Mouse (Mus musculus) hindbrain, embryonic 11.5 days (tissue): Measurements from ENCODE around the gene Six6. TPM values are rescaled to one million over a fixed set of nuclear protein-coding genes. Genes with fewer than 3 reads are reported as not detected.
A peak's percentile ranks its signal among the peaks of the same experiment; 100 is the strongest.

Experiments
- ATAC-seq: fragments of 200-750 bp; cut with Nextera tagmentation; 2 replicates; pipeline ENCODE4 v1.8.0; 2017; ENCODE audit warnings: mild to moderate bottlenecking, moderate TSS enrichment, moderate library complexity; ENCODE audit not compliant: low FRiP score
- DNase-seq: peaks from one replicate; pipeline ENCODE4 v3.0.0-alpha.2; 2015; ENCODE audit warnings: low spot score
- H3K27ac ChIP-seq: fragments of 300-500 bp; sonication (generic); 2 replicates; pipeline ENCODE4 v1.5.1; 2014; ENCODE audit warnings: mild to moderate bottlenecking, low read depth, low read length
- H3K27me3 ChIP-seq: fragments of 300-500 bp; sonication (generic); 2 replicates; pipeline ENCODE4 v1.6.1; 2014; ENCODE audit warnings: mild to moderate bottlenecking, low read length, moderate library complexity, mixed read lengths; ENCODE audit not compliant: control insufficient read depth, insufficient read depth
- H3K36me3 ChIP-seq: fragments of 300-500 bp; sonication (generic); 2 replicates; pipeline ENCODE4 v1.6.1; 2014; ENCODE audit warnings: mild to moderate bottlenecking, low read length, moderate library complexity, mixed read lengths; ENCODE audit not compliant: control insufficient read depth, insufficient read depth
- H3K4me1 ChIP-seq: fragments of 300-500 bp; sonication (generic); replicated peaks from 2 replicates; pipeline ENCODE4 v1.6.1; 2014; ENCODE audit warnings: low read length, mixed read lengths; ENCODE audit not compliant: control insufficient read depth, insufficient read depth
- H3K4me2 ChIP-seq: fragments of 300-500 bp; sonication (generic); replicated peaks from 2 replicates; pipeline ENCODE4 v1.6.1; 2014; ENCODE audit warnings: mild to moderate bottlenecking, low read depth, low read length
- H3K4me3 ChIP-seq: fragments of 300-500 bp; sonication (generic); 2 replicates; pipeline ENCODE4 v1.5.1; 2014; ENCODE audit warnings: low read depth, low read length
- H3K9ac ChIP-seq: fragments of 300-500 bp; sonication (generic); 2 replicates; pipeline ENCODE4 v1.6.1; 2014; ENCODE audit warnings: low read depth, low read length
- H3K9me3 ChIP-seq: fragments of 300-500 bp; sonication (generic); 2 replicates; pipeline ENCODE4 v1.6.1; 2016; ENCODE audit warnings: low read length; ENCODE audit not compliant: control insufficient read depth
- WGBS: fragments of 180-500 bp; shearing (Covaris S2); extraction: QIAGEN DNeasy Blood & Tissue Kit; methylation state at CpG from one replicate; pipeline ENCODE4 v1.1.7; 2014; 5-methylcytosine and 5-hydroxymethylcytosine counted together
- polyA plus RNA-seq: library from polyadenylated mRNA; unstranded; fragments of >200 nt; fragmentation: Nextera tagmentation; extraction: Ambion mirVana; gene quantifications from 2 replicates; pipeline ENCODE4 v1.2.1, GENCODE M21; 2014

The Six6 gene
- polyA plus RNA-seq, 1 experiment from 2014 or later: 0.09 TPM

DNA sequence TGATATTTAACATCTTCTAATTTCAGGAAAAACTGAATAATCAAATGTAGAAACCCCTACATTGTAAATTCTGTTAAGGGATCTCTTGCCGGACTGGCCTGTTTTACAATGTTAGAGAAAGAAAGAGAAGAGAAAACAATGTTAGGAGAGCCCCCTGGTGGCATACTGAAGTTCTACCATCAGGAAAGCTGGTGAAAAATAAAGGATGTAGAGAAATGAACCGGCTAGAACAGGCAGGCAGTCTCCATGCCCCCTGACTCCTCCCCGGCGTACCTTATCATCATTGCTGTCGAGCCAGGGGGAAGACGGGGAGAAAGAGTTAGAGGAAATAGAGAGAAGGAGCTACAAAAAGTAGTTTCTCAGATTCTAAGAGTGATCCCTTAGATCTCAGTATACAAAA is 33.5 kb downstream of the Six6 start:
- 20% methylated on average over 6 of the region's 6 CpGs for WGBS

DNA sequence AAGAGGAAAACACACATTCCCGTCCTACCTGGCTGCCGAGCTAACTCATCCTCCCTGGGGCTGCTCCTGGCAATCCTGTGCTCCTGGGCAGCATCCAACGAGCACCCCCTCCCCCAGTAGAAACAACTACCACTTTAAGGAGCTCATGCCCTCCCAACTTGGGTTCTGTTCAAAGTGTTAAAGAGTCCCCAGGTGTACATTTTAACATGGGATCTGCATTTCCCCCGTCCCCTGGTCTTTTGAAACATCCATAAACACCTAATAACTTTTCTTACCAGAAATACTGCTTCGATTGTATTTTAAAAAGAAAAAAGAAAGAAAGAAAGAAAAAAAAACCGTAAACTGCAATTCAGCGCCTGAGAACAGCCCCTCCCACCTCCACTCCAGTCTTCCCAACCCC is 36.5 kb downstream of the Six6 start:
- Histone ChIP-seq H3K27ac (no peak overlapping the region), H3K4me2 (no peak overlapping the region), H3K4me3 (no peak overlapping the region), H3K9ac (no peak overlapping the region), H3K9me3 (no peaks in the 10 kb centered on the region), H3K36me3 (no peaks in the 10 kb centered on the region), H3K4me1 (no peaks in the 10 kb centered on the region), H3K27me3 (peaks cover 20% of the 10 kb centered on the region; the same call in 1 of the 2 replicates)
- ATAC-seq (no peak), DNase-seq (peak; percentile 8)
- WGBS: 3% methylated on average over 7 of the region's 7 CpGs

More for the DNA sequence above, 33.5 kb downstream of the Six6 start:
- no peak for ATAC-seq
- H3K27me3 ChIP-seq: peaks cover 20% of the 10 kb centered on the region; the same call in 1 of the 2 replicates
- no peak overlapping the region for H3K4me3 ChIP-seq
- no peaks in the 10 kb centered on the region for H3K9me3 ChIP-seq
- no peaks in the 10 kb centered on the region for H3K4me1 ChIP-seq
- no peak overlapping the region for H3K27ac ChIP-seq
- H3K36me3 ChIP-seq: no peaks in the 10 kb centered on the region
- H3K4me2 ChIP-seq: no peak overlapping the region
- H3K9ac ChIP-seq: no peak overlapping the region
- peak; percentile 74 for DNase-seq

DNA sequence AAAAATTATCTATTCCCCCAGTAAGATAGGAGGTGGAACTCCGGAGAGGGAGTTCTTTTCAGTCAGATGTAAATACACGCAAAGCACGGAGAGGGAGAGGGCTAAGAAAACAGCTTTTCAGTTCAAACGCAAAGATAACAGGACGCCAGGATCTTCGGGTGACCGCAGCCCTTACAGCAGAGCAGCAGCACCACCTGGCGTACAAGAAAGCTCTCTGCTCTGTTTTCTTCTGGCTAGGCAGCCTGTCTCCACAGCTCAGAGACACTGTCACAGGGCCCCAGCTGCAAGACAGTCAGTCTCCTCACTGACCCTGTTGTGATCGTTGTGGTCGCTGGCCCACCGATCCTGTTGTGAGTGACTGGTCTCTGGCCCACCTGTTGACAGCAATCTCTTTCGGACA is 37.0 kb downstream of the Six6 start:
- Histone ChIP-seq H3K4me2 (no peak overlapping the region), H3K4me3 (no peak overlapping the region), H3K9me3 (no peaks in the 10 kb centered on the region), H3K4me1 (no peaks in the 10 kb centered on the region), H3K36me3 (no peaks in the 10 kb centered on the region), H3K27me3 (peaks cover 20% of the 10 kb centered on the region; the same call in 1 of the 2 replicates), H3K27ac (no peak overlapping the region), H3K9ac (no peak overlapping the region)
- ATAC-seq (peak; percentile 54; the same call in 1 of the 2 replicates), DNase-seq (peak; percentile 83)
- 2% methylated on average over 12 of the region's 12 CpGs for WGBS

DNA sequence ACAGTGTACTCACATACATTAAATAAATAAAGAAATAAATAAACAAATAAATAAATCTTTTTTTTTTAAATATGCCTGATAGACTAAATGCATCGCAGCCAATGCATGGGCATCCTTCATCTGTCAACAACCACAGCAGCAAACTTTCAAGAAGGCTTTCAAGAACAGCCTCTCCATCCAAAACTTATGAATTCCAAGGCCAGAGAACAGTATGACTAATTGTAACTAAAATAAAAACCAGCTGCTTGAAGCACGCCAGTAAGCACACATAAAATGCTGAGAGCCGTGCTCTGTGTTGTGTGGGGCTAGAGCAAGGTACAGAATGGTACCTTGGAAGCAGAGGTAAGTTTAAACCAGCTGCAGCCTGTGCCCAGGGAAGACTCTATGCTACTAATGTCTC is 38.2 kb downstream of the Six6 start:
- Histone ChIP-seq H3K27me3 (peaks cover 17% of the 10 kb centered on the region; the same call in 1 of the 2 replicates), H3K4me1 (no peaks in the 10 kb centered on the region), H3K4me2 (no peak overlapping the region), H3K36me3 (no peaks in the 10 kb centered on the region), H3K4me3 (no peak overlapping the region), H3K9ac (no peak overlapping the region), H3K9me3 (no peaks in the 10 kb centered on the region), H3K27ac (no peak overlapping the region)
- ATAC-seq (no peak), DNase-seq (no peak)
- 82% methylated on average over 3 of the region's 3 CpGs for WGBS

DNA sequence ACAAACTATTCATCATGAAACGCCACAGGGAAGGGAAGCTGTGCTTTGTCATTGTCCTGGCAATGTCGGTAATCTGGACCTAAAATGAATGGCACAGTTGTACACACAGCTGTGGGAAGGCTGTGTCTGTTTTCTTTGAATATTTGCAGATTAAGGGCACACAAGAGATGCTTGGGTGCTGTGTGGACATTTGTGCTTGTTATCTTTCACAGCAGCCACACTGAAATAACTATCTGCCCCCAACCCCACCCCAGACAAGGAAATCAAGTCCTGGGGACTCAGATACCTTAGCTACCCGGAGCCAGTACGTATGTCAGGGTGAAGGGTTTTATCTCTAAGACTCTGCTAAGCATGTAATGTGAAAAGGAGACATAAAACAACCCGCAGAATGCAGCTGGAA is 39.5 kb downstream of the Six6 start:
- 81% methylated on average over 5 of the region's 5 CpGs for WGBS
- Histone ChIP-seq H3K4me2 (no peak overlapping the region), H3K4me3 (no peak overlapping the region), H3K27ac (no peak overlapping the region), H3K27me3 (peaks cover 12% of the 10 kb centered on the region; the same call in 1 of the 2 replicates), H3K9me3 (no peaks in the 10 kb centered on the region), H3K4me1 (no peaks in the 10 kb centered on the region), H3K9ac (no peak overlapping the region), H3K36me3 (no peaks in the 10 kb centered on the region)
- ATAC-seq (no peak), DNase-seq (no peak)

DNA sequence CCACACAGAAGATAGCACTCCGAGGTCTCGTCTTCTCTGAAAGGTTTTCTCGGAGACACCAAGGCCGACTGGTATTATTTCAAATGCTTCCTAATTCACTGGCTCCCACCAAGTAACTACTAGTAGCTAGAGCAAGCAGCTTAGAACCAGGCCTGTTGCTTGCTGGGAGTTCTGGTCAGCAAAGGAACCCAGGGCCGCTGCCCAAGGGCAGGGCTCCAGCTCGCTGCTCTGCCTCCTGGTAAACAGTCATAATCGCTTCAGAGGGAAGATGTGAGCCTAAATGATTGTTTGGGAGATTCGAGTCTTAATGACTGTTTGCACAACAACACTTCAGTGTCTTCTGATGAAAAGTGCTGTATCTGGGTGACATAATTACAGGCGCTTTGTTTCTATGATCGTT is 42.9 kb downstream of the Six6 start:
- DNase-seq: no peak
- 81% methylated on average over 10 of the region's 10 CpGs for WGBS
- H3K27ac ChIP-seq: no peak overlapping the region
- H3K4me2 ChIP-seq: no peak overlapping the region
- H3K9me3 ChIP-seq: no peaks in the 10 kb centered on the region
- no peaks in the 10 kb centered on the region for H3K36me3 ChIP-seq
- ATAC-seq: no peak
- no peaks in the 10 kb centered on the region for H3K4me1 ChIP-seq
- no peak overlapping the region for H3K9ac ChIP-seq
- H3K27me3 ChIP-seq: no peaks in the 10 kb centered on the region
- no peak overlapping the region for H3K4me3 ChIP-seq

DNA sequence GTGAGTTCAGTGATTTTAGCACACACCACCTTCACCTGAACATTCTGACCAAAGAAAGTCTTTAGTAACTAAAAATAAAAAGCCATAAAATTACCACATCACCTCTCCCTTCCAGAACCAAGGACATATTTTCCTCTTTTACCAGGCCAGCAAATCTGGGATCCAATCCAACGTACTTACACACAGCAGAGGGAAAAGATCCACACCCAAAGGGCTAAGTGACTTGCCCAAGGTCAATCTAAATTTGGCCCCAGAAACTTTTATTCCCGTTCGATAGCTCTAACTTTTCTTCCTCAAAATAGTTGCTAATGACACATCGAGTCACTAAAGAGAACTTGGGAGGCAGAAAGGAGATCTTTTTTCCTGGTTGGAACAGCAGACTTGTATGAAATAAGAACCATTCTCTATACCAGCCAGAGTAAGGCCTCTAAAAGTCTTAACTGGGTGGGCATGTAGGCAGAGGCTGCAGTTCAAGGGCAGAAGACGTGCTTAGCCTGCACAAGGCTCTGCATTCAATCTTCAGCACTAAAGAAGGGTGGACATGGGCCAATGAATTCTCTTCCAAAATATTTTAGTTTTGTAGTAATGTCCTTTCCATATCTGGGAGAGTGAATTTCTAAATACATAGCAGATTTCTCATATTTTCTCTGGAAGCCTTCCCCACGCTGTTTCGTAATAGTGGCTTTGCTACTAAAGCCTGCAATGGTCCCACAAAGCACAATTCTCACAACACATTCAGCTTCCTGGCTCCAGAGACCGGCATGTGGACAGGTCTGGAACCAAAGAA is 43.6 kb downstream of the Six6 start:
- Histone ChIP-seq H3K36me3 (no peaks in the 10 kb centered on the region), H3K9me3 (no peaks in the 10 kb centered on the region), H3K27me3 (no peaks in the 10 kb centered on the region), H3K4me1 (no peaks in the 10 kb centered on the region), H3K4me2 (no peak overlapping the region), H3K27ac (no peak overlapping the region), H3K4me3 (no peak overlapping the region), H3K9ac (no peak overlapping the region)
- ATAC-seq: no peak
- 89% methylated on average over 8 of the region's 8 CpGs for WGBS
- DNase-seq: no peak

Other genes starting within 250 kb of the Six6 start
- gene Ppm1a, start 182.4 kb upstream of the Six6 start, polyA plus RNA-seq: 68.8 and 74.0 TPM in 2 replicates
- 2.1 TPM in 2 replicates for gene 4930447C04Rik, start 882 bp downstream of the Six6 start, polyA plus RNA-seq
- gene Six1, start 114.0 kb downstream of the Six6 start, polyA plus RNA-seq: 24.6 and 28.8 TPM in 2 replicates
- gene Six4, start 173.6 kb downstream of the Six6 start, polyA plus RNA-seq: 6.5 and 7.3 TPM in 2 replicates
- gene Mnat1, start 183.8 kb downstream of the Six6 start, polyA plus RNA-seq: 36.7 and 40.9 TPM in 2 replicates